Mouse (Mus musculus): ENCODE results near the gene Homer2. TPM values are rescaled to one million over a fixed set of nuclear protein-coding genes. Genes with fewer than 3 reads are reported as not detected.

The Homer2 gene
- polyA plus RNA-seq, 1 experiment from 2014 or later: 16.0 TPM

DNA sequence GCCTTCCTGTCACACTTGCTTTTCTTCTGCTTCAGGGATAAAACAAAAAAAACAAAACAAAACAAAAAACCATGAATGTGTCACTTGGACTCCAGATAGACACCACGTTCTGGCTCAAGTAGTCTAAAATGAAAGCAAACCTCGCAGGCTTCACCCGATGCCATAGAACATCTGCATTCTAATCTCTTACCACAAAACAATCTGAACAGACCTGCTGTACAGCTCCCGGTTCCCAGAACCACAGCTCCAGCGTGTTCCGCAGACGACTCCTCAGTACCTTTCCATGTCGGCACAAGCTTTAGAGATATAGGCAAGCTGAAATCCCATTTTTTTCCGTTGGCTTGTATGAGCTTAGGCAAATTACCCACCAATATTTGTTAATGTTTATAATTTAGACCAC is 22.5 kb upstream of the Homer2 start:
- no peaks in the 10 kb centered on the region for H3K9me3 ChIP-seq (ENCODE audit: control insufficient read depth, low read length)
- H3K36me3 ChIP-seq (ENCODE audit: control insufficient read depth, insufficient read depth, low read length): no peaks in the 10 kb centered on the region
- WGBS: 58% methylated on average over 9 of the region's 9 CpGs
- no peak overlapping the region for H3K27ac ChIP-seq (ENCODE audit: low read depth, low read length)
- peak overlapping the region; percentile 46 for H3K4me2 ChIP-seq
- no peak for DNase-seq (ENCODE audit: low spot score)
- H3K4me1 ChIP-seq (replicated peaks; ENCODE audit: control insufficient read depth, insufficient read depth, low read length): peaks cover 9% of the 10 kb centered on the region
- no peak for ATAC-seq (replicated peaks; ENCODE audit: low FRiP score)
- H3K9ac ChIP-seq (ENCODE audit: low read depth, low read length): no peak overlapping the region
- peak overlapping the region; percentile 19; the same call in 1 of the 2 replicates for H3K4me3 ChIP-seq (ENCODE audit: low read depth, low read length)
- no peaks in the 10 kb centered on the region for H3K27me3 ChIP-seq (replicated peaks; ENCODE audit: control insufficient read depth, insufficient read depth, low read length)

DNA sequence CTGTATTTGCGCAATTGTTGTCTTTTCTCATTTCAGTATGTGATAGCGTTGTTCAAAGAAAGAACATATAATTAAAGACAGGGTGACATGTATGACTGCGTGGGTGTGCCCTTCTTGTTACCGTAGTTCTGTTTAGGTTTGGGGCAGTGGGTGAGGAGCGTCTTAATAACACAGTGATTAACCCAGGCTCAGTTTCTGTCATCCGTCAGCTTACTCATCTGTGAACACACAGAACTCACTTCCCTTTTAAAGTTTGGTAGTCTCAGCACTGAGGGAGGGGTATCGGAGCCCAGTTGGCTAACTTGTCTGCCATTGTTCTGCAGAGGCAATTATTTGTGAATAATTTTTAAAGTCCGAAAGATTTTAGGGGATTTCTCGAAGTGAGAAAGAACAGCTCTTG is 20.4 kb upstream of the Homer2 start:
- DNase-seq (ENCODE audit: low spot score) (no peak), ATAC-seq (replicated peaks; ENCODE audit: low FRiP score) (no peak)
- no peak overlapping the region for H3K27ac ChIP-seq (ENCODE audit: low read depth, low read length)
- no peaks in the 10 kb centered on the region for H3K27me3 ChIP-seq (replicated peaks; ENCODE audit: control insufficient read depth, insufficient read depth, low read length)
- H3K4me3 ChIP-seq (ENCODE audit: low read depth, low read length): no peak overlapping the region
- no peaks in the 10 kb centered on the region for H3K9me3 ChIP-seq (ENCODE audit: control insufficient read depth, low read length)
- no peak overlapping the region for H3K4me2 ChIP-seq
- WGBS: 73% methylated on average over 9 of the region's 9 CpGs
- H3K36me3 ChIP-seq (ENCODE audit: control insufficient read depth, insufficient read depth, low read length): no peaks in the 10 kb centered on the region
- no peak overlapping the region for H3K9ac ChIP-seq (ENCODE audit: low read depth, low read length)
- peaks cover 9% of the 10 kb centered on the region for H3K4me1 ChIP-seq (replicated peaks; ENCODE audit: control insufficient read depth, insufficient read depth, low read length)

DNA sequence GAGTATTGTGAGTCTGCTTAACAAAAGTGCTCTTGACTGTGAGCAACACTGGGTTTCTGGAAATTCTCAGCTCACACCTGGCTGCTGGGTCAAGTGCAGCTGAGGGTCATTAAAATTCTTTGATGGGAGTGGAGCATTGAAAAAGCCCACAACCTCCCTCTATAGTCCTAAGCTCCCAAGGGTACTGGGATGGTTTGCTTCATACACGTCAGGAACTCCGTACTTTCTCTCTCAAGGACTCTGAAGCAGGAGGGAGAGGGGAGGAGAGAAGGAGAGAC is 19.3 kb upstream of the Homer2 start:
- no peaks in the 10 kb centered on the region for H3K36me3 ChIP-seq (ENCODE audit: control insufficient read depth, insufficient read depth, low read length)
- no peak for DNase-seq (ENCODE audit: low spot score)
- no peaks in the 10 kb centered on the region for H3K9me3 ChIP-seq (ENCODE audit: control insufficient read depth, low read length)
- no peak overlapping the region for H3K9ac ChIP-seq (ENCODE audit: low read depth, low read length)
- H3K4me2 ChIP-seq: peak overlapping the region; percentile 50; the same call in 1 of the 2 replicates
- no peak overlapping the region for H3K4me3 ChIP-seq (ENCODE audit: low read depth, low read length)
- H3K27me3 ChIP-seq (replicated peaks; ENCODE audit: control insufficient read depth, insufficient read depth, low read length): no peaks in the 10 kb centered on the region
- ATAC-seq (replicated peaks; ENCODE audit: low FRiP score): no peak
- 61% methylated on average over 2 of the region's 2 CpGs for WGBS
- H3K4me1 ChIP-seq (replicated peaks; ENCODE audit: control insufficient read depth, insufficient read depth, low read length): peaks cover 9% of the 10 kb centered on the region
- no peak overlapping the region; the same call in 1 of the 2 replicates for H3K27ac ChIP-seq (ENCODE audit: low read depth, low read length)

DNA sequence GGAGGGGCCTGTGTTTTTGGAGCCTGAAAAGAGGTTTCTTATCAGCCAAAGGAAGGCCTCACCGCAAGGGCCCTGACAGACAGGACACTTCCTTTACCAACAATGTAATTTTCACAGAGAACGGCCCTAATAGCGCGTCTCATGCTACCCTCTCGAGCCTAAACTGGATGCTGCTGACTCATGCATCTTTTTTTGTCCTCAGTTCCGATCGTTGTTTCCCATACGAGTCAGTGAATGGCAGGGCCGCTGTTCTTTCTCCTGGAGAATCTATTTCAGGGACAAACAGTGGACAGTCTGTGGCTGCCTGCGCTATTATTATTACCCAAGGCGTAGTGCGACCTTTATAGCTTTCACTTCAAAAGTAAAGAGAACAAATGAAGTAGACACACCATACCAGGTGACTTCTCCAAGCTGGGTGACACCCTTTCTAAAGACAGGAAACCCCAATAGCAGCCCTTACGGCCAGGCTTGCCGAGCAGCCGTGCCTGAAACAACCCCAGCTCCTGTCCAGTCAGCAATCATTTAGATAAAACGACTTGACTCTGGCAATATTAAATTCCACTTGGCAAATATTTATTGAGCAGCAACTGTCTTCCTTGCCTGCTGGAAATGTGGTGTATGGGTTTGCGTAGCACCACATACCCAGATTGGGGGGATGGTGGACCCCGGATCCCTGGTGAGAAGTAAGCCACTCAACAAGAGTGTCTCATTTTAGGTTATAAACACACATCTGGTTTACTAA is 18.8 kb upstream of the Homer2 start:
- Histone ChIP-seq H3K4me2 (peak overlapping the region; percentile 50), H3K4me3 (ENCODE audit: low read depth, low read length) (no peak overlapping the region), H3K4me1 (replicated peaks; ENCODE audit: control insufficient read depth, insufficient read depth, low read length) (peaks cover 9% of the 10 kb centered on the region), H3K9me3 (ENCODE audit: control insufficient read depth, low read length) (no peaks in the 10 kb centered on the region), H3K9ac (ENCODE audit: low read depth, low read length) (no peak overlapping the region), H3K27me3 (replicated peaks; ENCODE audit: control insufficient read depth, insufficient read depth, low read length) (no peaks in the 10 kb centered on the region; the same call in 1 of the 2 replicates), H3K36me3 (ENCODE audit: control insufficient read depth, insufficient read depth, low read length) (no peaks in the 10 kb centered on the region), H3K27ac (ENCODE audit: low read depth, low read length) (peak overlapping the region; percentile 50; the same call in 1 of the 2 replicates)
- DNase-seq (ENCODE audit: low spot score) (no peak), ATAC-seq (replicated peaks; ENCODE audit: low FRiP score) (peak; percentile 68)
- WGBS: 38% methylated on average over 18 of the region's 18 CpGs

DNA sequence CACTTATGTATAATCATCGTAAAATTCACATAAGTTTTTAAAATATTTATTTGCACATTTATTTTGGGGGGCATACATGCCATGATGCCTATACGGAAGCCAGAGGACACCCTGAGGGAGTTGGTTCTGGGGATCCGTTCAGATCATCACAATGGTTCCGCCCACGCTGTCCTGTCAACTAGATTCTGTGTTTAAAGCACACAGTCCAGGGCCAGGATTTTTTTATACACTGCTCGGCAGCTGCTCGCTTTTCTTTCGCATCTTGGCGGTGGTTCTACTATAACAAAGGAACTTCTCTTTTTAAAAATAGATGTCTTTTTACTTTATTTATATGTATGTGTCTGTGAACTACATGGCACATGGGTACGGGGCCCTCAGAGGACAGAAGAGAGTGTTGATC is 16.5 kb upstream of the Homer2 start:
- H3K4me1 ChIP-seq (replicated peaks; ENCODE audit: control insufficient read depth, insufficient read depth, low read length): peaks cover 11% of the 10 kb centered on the region
- H3K9me3 ChIP-seq (ENCODE audit: control insufficient read depth, low read length): no peaks in the 10 kb centered on the region
- H3K9ac ChIP-seq (ENCODE audit: low read depth, low read length): no peak overlapping the region
- 94% methylated on average over 10 of the region's 10 CpGs for whole genome bisulfite sequencing
- no peaks in the 10 kb centered on the region; the same call in 1 of the 2 replicates for H3K27me3 ChIP-seq (replicated peaks; ENCODE audit: control insufficient read depth, insufficient read depth, low read length)
- no peak overlapping the region for H3K27ac ChIP-seq (ENCODE audit: low read depth, low read length)
- H3K36me3 ChIP-seq (ENCODE audit: control insufficient read depth, insufficient read depth, low read length): no peaks in the 10 kb centered on the region
- H3K4me3 ChIP-seq (ENCODE audit: low read depth, low read length): no peak overlapping the region
- DNase-seq (ENCODE audit: low spot score): no peak
- no peak overlapping the region for H3K4me2 ChIP-seq
- no peak for ATAC-seq (replicated peaks; ENCODE audit: low FRiP score)

DNA sequence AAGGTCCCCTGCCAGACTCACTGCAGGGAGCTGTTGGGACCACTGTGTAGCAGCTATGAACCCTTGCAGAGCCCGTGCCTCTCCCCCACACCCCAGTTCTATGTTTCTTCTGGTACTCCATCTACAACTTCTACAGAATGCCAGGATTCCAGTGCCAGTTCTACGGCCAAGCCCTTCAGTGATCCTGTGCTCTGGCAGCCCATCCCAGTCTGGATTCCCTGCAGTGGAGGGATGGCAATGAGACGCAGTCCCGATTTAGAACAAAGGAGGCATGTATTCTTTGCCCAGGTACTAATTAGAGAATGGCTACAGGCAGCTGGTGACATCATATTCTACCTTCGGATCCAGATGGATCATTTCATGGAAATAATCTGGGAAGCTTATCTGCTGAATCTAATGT is 13.9 kb upstream of the Homer2 start:
- no peak overlapping the region for H3K4me3 ChIP-seq (ENCODE audit: low read depth, low read length)
- ATAC-seq (replicated peaks; ENCODE audit: low FRiP score) (no peak), DNase-seq (ENCODE audit: low spot score) (no peak)
- H3K27ac ChIP-seq (ENCODE audit: low read depth, low read length): no peak overlapping the region
- no peak overlapping the region for H3K4me2 ChIP-seq
- WGBS: 80% methylated on average over 5 of the region's 5 CpGs
- H3K36me3 ChIP-seq (ENCODE audit: control insufficient read depth, insufficient read depth, low read length): no peaks in the 10 kb centered on the region
- no peaks in the 10 kb centered on the region for H3K9me3 ChIP-seq (ENCODE audit: control insufficient read depth, low read length)
- H3K27me3 ChIP-seq (replicated peaks; ENCODE audit: control insufficient read depth, insufficient read depth, low read length): no peaks in the 10 kb centered on the region; the same call in 1 of the 2 replicates
- peaks cover 7% of the 10 kb centered on the region; the same call in 1 of the 2 replicates for H3K4me1 ChIP-seq (replicated peaks; ENCODE audit: control insufficient read depth, insufficient read depth, low read length)
- no peak overlapping the region for H3K9ac ChIP-seq (ENCODE audit: low read depth, low read length)

DNA sequence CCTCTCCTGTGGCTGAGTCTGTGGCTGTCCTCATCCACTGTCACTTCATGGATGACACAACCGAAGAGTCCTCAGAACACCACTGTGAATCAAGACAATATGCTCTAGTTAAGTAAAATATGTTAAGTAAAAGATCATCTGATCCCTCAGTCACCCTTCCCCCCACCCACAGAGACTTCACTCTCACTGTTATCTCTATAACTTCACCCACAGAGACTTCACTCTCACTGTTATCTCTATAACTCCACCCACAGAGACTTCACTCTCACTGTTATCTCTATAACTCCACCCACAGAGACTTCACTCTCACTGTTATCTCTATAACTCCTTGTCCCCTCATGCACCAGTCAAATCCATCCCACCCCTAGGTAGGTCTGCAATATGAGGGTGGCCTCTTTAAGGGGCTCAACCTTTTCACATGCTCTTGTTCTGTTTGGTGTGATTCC is 11.9 kb upstream of the Homer2 start:
- Histone ChIP-seq H3K4me3 (ENCODE audit: low read depth, low read length) (no peak overlapping the region), H3K9ac (ENCODE audit: low read depth, low read length) (no peak overlapping the region)

DNA sequence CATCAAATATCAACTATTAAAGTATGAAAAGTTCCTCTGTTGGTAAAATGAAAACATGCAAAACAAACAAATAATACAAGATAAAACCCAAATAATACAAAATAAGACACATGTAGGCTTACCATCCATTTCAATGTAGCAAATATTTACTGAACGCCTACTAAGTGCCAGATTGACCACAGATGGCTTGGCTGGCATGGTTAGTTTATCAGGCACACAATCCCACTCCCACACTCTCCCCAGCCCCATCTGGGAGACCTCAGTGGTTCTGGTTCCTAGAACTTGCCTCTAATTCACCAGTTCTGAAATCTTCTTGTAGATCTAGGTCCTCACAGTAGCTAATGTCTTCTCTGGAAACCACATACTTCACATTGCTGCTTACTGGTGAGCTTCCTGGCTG is 11.3 kb upstream of the Homer2 start:
- Histone ChIP-seq H3K27ac (ENCODE audit: low read depth, low read length) (peak overlapping the region; percentile 40), H3K4me2 (peak overlapping the region; percentile 24; the same call in 1 of the 2 replicates)
- WGBS: 73% methylated on average over 1 of the region's 1 CpGs

More for the DNA sequence above, 11.9 kb upstream of the Homer2 start:
- Histone ChIP-seq H3K4me1 (replicated peaks; ENCODE audit: control insufficient read depth, insufficient read depth, low read length) (peaks cover 7% of the 10 kb centered on the region; the same call in 1 of the 2 replicates), H3K27me3 (replicated peaks; ENCODE audit: control insufficient read depth, insufficient read depth, low read length) (no peaks in the 10 kb centered on the region; the same call in 1 of the 2 replicates), H3K27ac (ENCODE audit: low read depth, low read length) (peak overlapping the region; percentile 40), H3K36me3 (ENCODE audit: control insufficient read depth, insufficient read depth, low read length) (no peaks in the 10 kb centered on the region), H3K4me2 (peak overlapping the region; percentile 24; the same call in 1 of the 2 replicates), H3K9me3 (ENCODE audit: control insufficient read depth, low read length) (no peaks in the 10 kb centered on the region)
- 48% methylated on average over 1 of the region's 1 CpGs for whole genome bisulfite sequencing
- DNase-seq (ENCODE audit: low spot score) (no peak), ATAC-seq (replicated peaks; ENCODE audit: low FRiP score) (peak; percentile 86)

DNA sequence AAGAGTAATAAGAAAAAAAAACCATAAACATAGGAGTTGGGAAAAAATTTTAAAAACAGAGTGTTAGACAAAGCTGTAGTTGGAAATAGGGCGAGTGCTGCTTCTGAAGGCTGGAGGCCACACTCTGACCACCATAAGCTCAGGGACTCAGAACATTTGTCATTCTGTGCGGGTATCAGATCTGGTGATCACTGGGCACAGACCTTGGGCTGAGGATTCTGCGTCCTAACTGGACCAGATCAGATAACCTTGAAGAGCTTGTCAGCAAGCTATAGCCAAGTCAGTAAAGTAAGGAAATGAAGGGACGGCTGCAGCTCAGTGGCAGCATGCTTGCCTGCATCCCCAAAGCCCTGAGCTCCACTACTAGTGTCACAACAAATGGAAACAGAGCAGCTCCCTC is 2.8 kb upstream of the Homer2 start:
- WGBS: 67% methylated on average over 4 of the region's 4 CpGs
- no peak for DNase-seq (ENCODE audit: low spot score)
- no peak for ATAC-seq (replicated peaks; ENCODE audit: low FRiP score)

More for the DNA sequence above, 11.3 kb upstream of the Homer2 start:
- H3K9ac ChIP-seq (ENCODE audit: low read depth, low read length): no peak overlapping the region
- ATAC-seq (replicated peaks; ENCODE audit: low FRiP score) (no peak; the same call in 1 of the 2 replicates), DNase-seq (ENCODE audit: low spot score) (no peak)
- H3K4me1 ChIP-seq (replicated peaks; ENCODE audit: control insufficient read depth, insufficient read depth, low read length): peaks cover 7% of the 10 kb centered on the region; the same call in 1 of the 2 replicates
- no peak overlapping the region for H3K4me3 ChIP-seq (ENCODE audit: low read depth, low read length)
- no peaks in the 10 kb centered on the region for H3K36me3 ChIP-seq (ENCODE audit: control insufficient read depth, insufficient read depth, low read length)
- no peaks in the 10 kb centered on the region for H3K9me3 ChIP-seq (ENCODE audit: control insufficient read depth, low read length)
- no peaks in the 10 kb centered on the region; the same call in 1 of the 2 replicates for H3K27me3 ChIP-seq (replicated peaks; ENCODE audit: control insufficient read depth, insufficient read depth, low read length)

More for the DNA sequence above, 2.8 kb upstream of the Homer2 start:
- Histone ChIP-seq H3K27ac (ENCODE audit: low read depth, low read length) (no peak overlapping the region), H3K4me1 (replicated peaks; ENCODE audit: control insufficient read depth, insufficient read depth, low read length) (peaks cover 11% of the 10 kb centered on the region), H3K36me3 (ENCODE audit: control insufficient read depth, insufficient read depth, low read length) (no peaks in the 10 kb centered on the region), H3K9ac (ENCODE audit: low read depth, low read length) (no peak overlapping the region), H3K4me2 (no peak overlapping the region), H3K9me3 (ENCODE audit: control insufficient read depth, low read length) (no peaks in the 10 kb centered on the region; the same call in 1 of the 2 replicates), H3K4me3 (ENCODE audit: low read depth, low read length) (no peak overlapping the region), H3K27me3 (replicated peaks; ENCODE audit: control insufficient read depth, insufficient read depth, low read length) (peaks cover 33% of the 10 kb centered on the region)

Measured in liver, embryonic 11.5 days (tissue).